Mouse (Mus musculus) kidney, postnatal 36 days (tissue): ENCODE data around the gene Ccdc58.
A peak's percentile ranks its signal among the peaks of the same experiment; 100 is the strongest.
"Not testable (repeated sequence)": the region's sequence is repeated elsewhere in the genome, so short reads cannot be mapped to it uniquely, and the experiment has no call there.

Experiments
- DNase-seq, 2 experiments: peaks; one replicate each; pipeline ENCODE4 v3.0.0; 2021 to 2022; ENCODE audit warnings: mixed read lengths in 2 of 2

The Ccdc58 gene

DNA sequence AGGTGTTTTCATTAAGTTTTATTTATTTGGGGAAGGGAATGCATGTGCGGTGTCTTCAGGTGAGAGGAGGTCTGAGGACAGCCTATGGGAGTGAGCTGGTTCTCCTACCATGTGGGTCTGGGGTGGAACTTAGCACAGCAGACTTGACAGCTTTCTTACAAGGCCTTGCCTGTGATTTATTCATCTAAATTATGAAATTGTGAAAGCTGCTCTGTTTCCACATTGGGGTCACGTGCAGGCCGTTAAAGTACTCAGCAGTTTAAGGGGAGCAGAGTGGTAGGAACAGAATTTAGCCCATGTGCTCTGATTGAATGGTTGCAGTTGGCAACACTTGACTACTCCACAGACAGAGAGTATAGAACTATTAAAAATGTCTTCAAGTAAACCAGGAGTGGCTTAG lies 8.4 kb downstream of the Ccdc58 start:
- DNase-seq: no peak

DNA sequence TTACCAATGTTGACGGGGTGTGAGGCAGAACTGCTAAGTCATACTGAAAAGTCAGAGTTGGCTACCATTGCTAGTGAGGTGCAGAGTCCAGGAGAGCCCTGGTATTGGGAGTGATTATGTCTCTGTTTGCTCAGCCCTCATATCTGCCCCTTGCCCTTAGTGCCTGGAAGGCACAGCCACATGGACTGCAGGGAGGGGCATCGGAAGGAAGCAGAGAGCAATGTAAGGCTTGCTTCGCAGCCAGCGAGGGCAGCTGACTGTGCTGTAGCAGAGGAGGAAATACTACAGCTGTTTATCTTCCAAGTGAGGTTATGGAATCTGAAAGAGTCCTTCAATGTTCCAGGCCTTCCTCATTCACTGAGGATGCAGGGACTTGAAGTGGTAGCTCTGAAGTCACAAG lies 16.4 kb downstream of the Ccdc58 start:
- DNase-seq: peak; percentile 48 to 50

DNA sequence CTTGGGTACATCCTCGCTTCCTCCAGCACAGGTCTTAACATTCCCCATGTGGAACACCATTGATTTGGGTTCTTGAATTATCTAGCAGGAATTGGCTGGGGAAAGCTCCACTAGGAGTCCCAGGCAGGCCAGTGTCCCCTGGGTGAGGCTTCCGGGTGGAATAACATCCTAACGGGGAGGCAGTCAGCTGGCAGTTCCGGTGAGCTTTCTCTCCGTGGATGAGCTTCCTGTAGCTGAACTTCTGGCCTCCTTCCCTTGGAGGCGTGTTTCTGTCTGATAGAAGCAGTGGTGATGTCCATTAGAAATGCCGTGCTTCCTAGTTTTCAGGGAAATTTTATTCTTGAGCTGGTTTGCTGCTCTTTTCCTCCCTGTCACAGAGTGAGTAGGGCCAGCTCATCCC lies 17.6 kb downstream of the Ccdc58 start:
- DNase-seq: peak; percentile 49 to 60

DNA sequence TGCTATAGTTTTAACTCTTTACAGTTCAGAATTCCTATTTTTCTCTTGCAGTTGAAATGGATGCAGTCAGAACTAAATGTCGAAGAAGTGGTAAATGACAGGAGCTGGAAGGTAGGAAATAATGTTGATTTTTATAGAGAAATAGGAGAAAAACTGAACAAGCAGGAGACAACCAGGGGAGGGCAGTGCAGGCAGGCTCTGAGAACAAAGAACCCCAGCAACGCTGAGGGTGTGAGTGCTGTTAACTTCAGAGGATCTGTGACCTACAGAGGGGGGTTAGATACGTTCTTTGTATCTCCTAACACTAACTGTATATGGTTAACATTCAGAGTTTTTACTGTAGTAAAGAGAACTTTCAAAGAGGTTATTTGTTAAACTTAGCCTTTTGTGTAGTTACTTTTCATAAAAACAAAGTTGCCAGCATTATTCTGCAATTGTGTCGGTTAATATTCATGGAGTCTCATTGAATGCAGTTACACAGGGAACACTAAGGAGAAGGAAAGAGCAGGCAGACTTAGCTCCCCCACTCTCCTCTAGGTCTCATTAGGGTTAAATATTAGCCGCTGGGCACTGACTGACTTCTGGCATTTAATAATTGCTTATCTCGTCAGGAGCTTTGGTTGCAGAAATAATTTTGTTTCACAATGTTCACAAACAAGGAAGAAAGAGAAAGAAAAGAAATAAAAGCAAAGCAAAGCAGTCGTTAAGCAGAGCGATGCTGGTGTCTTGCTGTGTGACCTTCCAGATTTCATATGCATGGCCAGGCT lies 18.5 kb downstream of the Ccdc58 start:
- peak; percentile 37 to 62 for DNase-seq

DNA sequence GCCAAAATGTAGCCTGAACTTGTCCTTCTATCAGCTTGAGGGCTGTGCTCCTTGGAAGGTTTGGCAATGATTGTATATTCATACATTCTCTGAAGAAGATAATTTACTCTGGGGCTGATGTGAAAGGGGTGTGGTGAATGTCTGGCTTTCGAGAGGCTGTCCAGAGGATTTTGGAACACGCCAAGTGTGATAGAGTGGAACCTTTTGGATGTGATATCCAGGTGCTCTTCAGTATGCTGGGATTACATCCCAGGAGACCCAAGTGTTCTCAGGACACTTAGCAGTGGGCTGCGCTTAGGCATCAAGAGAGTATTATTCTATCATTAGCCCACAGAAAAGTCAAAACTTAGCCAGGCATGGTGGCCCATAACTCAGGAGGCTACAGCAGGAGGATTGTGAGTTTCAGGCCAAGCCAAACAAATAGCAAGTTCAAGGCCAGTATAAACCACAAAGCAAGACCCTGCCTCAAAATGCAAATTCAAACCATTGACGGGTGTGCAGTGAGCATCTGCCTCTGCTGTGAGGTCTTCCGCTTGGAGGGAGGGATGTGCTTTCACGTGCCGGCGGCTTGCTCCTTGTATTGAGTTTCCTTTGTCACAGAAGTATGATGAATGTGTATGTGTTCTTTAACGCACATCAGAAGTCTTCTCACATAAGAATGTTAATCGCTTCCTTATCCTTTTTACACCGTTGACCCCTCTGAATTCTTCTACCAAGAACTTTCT lies 19.5 kb downstream of the Ccdc58 start:
- no peak for DNase-seq

DNA sequence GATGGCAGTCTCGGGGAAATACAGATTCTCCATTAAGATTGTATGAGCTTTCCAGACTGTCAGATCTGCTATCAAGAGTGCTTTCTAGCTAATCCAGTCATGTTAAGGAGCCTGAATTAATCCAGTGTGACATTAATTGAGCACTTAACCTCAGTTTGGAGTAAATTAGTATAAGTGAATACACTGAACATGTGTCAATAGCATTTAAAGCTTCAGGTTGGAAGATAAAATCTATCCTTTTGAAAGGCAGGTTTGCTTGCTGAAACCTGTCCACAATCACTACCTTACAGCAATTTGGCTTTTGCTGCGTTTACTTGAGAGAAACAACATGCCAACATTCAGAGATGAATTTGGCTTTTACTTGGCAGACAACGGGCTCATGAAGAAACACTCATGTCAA lies 22.6 kb downstream of the Ccdc58 start:
- DNase-seq: no peak

DNA sequence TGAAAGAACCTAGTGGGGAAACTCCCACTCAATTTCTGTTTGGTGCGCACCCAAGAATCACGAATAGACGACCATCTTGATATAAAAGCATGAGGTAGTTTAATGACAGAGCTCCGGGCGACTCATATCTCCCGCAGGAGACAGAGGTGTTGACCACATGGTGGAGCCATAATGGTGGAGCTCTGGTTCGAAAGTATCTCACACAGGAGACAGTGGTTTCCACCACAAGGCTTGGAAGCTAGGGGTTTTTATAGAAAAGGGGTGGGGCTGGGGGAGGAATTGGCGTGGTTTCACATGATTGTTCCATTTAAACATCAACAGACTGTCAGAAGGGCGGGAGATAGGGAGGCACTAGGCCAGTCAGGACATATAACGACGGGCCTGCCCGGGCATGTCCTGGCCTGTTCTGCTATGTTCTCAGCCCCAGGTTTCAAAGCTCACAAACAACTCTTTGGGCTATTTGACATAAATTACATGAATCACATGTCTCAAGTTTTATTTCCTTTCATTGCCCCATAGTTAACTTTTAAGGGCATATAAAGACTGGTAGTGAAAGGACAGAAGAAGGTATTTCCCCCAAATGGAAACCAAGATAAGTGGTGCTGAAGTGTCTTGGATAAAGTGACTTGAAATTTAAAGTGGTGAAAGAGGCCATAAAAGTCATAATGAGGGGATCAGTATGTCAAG lies 26.5 kb downstream of the Ccdc58 start:
- not testable (repeated sequence) for DNase-seq

DNA sequence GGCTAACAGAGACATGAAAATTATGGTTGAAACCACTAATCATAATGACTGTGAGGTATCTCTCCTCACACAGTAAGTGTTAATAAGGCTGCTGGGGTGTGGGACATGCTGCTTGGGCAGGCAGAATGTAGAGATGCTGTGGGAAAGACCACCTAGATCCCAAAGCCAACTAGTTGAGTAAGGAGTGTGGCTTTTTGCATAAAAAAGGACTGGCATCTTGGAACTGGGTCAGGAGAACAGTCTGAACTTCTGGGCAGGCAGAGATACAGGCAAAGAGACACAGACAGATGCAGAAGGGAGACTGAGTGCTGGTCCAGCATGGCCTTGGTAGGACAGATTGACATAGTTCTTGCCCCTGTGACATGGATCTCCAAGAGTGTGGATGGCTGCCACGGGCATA lies 30.0 kb downstream of the Ccdc58 start:
- no peak for DNase-seq

DNA sequence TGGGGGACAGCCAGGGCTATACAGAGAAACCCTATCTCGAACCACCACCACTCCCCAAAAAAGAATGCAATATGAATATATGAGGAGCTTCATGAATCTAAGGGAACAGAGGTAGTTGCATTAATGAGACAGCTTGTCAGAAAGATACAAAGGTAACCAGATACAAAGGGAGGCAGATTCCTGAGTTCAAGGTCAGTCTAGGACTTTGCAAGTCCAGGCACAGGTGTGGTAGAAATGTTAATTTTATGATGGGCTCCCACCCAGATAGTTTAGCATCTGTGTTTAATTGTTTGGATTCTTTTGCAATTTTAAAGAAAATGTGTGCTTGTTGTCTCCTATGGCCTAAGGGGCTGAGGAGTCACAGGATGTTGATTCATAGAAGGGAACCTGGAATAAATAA lies 30.7 kb downstream of the Ccdc58 start:
- no peak for DNase-seq

DNA sequence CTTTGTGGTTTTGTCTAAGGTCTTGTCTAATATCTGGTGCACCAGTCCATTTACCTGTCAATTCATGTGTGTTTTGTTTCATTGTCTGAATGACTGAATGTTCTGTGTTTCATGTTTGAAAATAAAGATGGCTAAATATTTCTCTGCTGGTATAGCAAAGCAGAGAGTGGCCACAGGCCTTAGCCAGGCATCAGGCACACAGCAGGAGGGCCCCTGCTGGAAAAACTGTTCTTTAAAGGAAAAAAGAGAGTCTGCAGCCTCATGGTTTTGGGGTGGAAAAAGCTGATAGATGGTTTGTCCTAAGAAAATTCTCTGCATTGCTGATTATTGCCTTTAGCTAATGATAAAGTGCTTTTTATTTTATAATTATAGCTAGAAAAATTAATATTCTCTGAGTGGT lies 40.0 kb downstream of the Ccdc58 start:
- not testable (repeated sequence) for DNase-seq

DNA sequence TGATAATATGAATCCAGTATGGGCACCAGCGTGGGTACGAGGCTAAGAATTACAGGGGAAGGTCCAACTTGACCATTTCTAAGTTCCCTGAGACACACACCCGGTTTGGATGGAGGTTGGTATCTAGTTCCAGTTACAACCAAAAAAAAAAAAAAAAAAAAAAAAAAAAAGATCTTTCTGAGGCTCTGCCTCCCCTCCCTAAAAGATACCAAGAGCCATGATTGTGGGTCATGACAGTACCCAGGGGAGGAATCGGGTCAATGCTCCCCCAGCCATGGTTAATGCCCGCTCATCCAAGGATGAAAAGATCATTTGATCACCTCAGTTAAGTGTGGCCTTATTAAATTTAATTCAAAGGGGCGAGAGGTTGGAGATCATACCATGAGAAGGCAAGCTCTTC lies 44.3 kb downstream of the Ccdc58 start:
- DNase-seq: not testable (repeated sequence)

DNA sequence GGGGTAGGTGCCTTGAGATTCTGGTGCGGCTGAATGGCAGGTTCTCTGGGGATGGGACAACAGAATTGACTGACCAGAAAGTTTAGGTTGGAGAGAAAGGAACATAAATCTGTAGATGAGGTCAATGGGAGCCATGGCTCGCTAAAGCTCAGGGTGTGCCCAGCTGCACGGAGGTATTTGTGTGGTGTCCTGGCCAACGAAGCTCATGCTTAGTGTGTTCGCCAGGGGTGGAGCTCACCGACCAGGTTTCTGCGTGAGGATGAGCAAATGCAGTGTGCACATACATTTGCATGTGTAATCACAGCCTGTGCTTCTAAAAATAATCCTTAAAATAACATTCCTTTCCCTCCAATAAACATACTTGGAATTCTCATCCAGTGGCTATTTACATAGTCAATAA lies 56.6 kb downstream of the Ccdc58 start:
- DNase-seq: peak; percentile 5 to 19

DNA sequence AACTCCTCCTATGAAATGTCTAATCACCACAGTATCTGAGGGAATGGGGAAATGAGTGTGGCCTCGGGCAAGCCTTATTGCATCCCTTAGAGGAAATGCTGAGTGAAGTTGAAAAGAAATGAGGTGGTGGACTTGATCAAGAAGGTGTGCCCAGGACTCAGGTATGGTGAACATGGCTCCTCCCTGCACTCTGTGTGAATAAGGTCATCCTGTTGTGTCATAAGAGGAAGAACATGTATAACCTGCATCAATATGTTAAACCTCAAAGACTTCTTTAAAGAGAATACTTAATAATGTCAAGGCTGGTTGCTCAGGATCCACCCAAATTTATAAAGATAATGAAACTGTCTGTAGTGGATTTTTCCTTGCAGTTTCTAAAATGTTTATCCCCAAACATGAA lies 59.7 kb downstream of the Ccdc58 start, which contains the start of gene Csta1:
Gene Csta1 (minus strand): TSS at position 101 of the 400 bp plus-strand sequence.
- no peak for DNase-seq

DNA sequence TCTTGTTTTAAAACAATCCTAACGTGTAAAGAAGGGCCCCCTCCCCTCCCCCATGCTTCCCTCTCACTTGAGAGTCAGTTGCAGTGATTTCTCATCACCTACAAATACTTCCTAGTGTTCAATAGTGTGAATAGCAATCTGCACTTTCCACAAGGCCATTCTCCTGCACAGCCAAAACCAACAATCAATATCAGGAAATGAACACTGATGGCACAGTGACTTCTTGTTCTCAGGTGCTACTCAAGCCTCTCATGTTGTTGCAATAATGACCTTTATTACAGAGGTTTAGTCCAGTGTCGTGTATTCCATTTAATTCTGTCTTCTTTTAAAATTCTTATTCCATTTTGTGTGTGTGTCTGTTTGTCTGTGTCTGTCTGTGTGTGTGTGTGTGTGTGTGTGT lies 66.7 kb downstream of the Ccdc58 start:
- no peak for DNase-seq
